Mouse (Mus musculus) neural tube, embryonic 10.5 days (tissue): ENCODE results near the gene Cdh4.

Experiments used
- DNase-seq: peaks from one replicate; pipeline ENCODE4 v3.0.0-alpha.2; 2017; ENCODE audit warnings: low spot score; ENCODE audit errors: extremely low spot score

Gene Cdh4

GRCm38 (mm10) chr2:179591661-179592060, 149.4 kb downstream of the Cdh4 start:
- DNase-seq, result no peak

- DNase-seq, result no peak
These were observed 152.8 kb downstream of the Cdh4 start for GRCm38 (mm10) chr2:179595013-179595412.

GRCm38 (mm10) chr2:179598886-179599285, 156.7 kb downstream of the Cdh4 start:
- no peak for DNase-seq

GRCm38 (mm10) chr2:179599886-179600285, 157.7 kb downstream of the Cdh4 start:
- DNase-seq, result no peak

- DNase-seq, result no peak
These were observed 158.1 kb downstream of the Cdh4 start for GRCm38 (mm10) chr2:179600347-179600746.

- no peak for DNase-seq
These were observed 158.9 kb downstream of the Cdh4 start for GRCm38 (mm10) chr2:179601167-179601566.

- no peak for DNase-seq
These were observed 162.5 kb downstream of the Cdh4 start for GRCm38 (mm10) chr2:179604746-179605145.

GRCm38 (mm10) chr2:179605255-179605654, 163.0 kb downstream of the Cdh4 start:
- no peak for DNase-seq

GRCm38 (mm10) chr2:179606341-179606740, 164.1 kb downstream of the Cdh4 start:
- no peak for DNase-seq

GRCm38 (mm10) chr2:179615906-179616305, 173.7 kb downstream of the Cdh4 start:
- DNase-seq, result peak; percentile 47

- no peak for DNase-seq
These were observed 181.6 kb downstream of the Cdh4 start for GRCm38 (mm10) chr2:179623643-179624473.

- DNase-seq, result no peak
These were observed 185.3 kb downstream of the Cdh4 start for GRCm38 (mm10) chr2:179627563-179627962.

- peak; percentile 33 for DNase-seq
These were observed 188.5 kb downstream of the Cdh4 start for GRCm38 (mm10) chr2:179630720-179631119.

- no peak for DNase-seq
These were observed 198.5 kb downstream of the Cdh4 start for GRCm38 (mm10) chr2:179640576-179641301.

- DNase-seq, result no peak
These were observed 206.5 kb downstream of the Cdh4 start for GRCm38 (mm10) chr2:179648573-179649263.

- DNase-seq, result no peak
These were observed 207.1 kb downstream of the Cdh4 start for GRCm38 (mm10) chr2:179649370-179649769.

- DNase-seq, result no peak
These were observed 207.9 kb downstream of the Cdh4 start for GRCm38 (mm10) chr2:179650168-179650567.

GRCm38 (mm10) chr2:179655506-179655905, 213.3 kb downstream of the Cdh4 start:
- DNase-seq, result no peak

GRCm38 (mm10) chr2:179659254-179659653, 217.0 kb downstream of the Cdh4 start:
- no peak for DNase-seq

- no peak for DNase-seq
These were observed 219.9 kb downstream of the Cdh4 start for GRCm38 (mm10) chr2:179661998-179662714.

- DNase-seq, result no peak
These were observed 220.5 kb downstream of the Cdh4 start for GRCm38 (mm10) chr2:179662739-179663138.
